Mouse (Mus musculus) heart, embryonic 14.5 days (tissue): ENCODE data around the gene Fto. TPM values are rescaled to one million over a fixed set of nuclear protein-coding genes. Genes with fewer than 3 reads are reported as not detected.

Experiments
- ATAC-seq: fragments of 200-750 bp; cut with Nextera tagmentation; 2 replicates; pipeline ENCODE4 v1.8.0; 2017; ENCODE audit warnings: low read depth, moderate TSS enrichment; ENCODE audit not compliant: insufficient number of reproducible peaks, insufficient read depth, low FRiP score
- H3K27ac ChIP-seq, 2 experiments: fragments of 200-500 bp in 1 of 2; fragments of 300-500 bp in 1 of 2; sonication (generic) in 1 of 2; replicated peaks in 1 of 2; 2 replicates each; pipeline ENCODE4 v1.5.1; 2012 to 2014; ENCODE audit warnings: low read depth in 2 of 2, low read length in 2 of 2, control low read depth in 1 of 2, mild to moderate bottlenecking in 1 of 2, mixed read lengths in 1 of 2; ENCODE audit not compliant: control insufficient read depth in 1 of 2, insufficient read depth in 1 of 2
- H3K27me3 ChIP-seq: fragments of 300-500 bp; sonication (generic); 2 replicates; pipeline ENCODE4 v1.6.1; 2014; ENCODE audit warnings: mild to moderate bottlenecking, low read length, control low read depth; ENCODE audit not compliant: control insufficient read depth, insufficient read depth
- H3K36me3 ChIP-seq: fragments of 300-500 bp; sonication (generic); 2 replicates; pipeline ENCODE4 v1.6.1; 2014; ENCODE audit warnings: mild to moderate bottlenecking, control low read depth, low read length, mixed read lengths; ENCODE audit not compliant: control insufficient read depth, insufficient read depth
- H3K4me1 ChIP-seq, 2 experiments: fragments of 200-500 bp in 1 of 2; fragments of 300-500 bp in 1 of 2; sonication (generic) in 1 of 2; 2 replicates each; pipeline ENCODE4 v1.6.1; 2012 to 2014; ENCODE audit warnings: low read length in 2 of 2, control low read depth in 1 of 2, mixed read lengths in 1 of 2; ENCODE audit not compliant: control insufficient read depth in 2 of 2, insufficient read depth in 2 of 2
- H3K4me2 ChIP-seq: fragments of 300-500 bp; sonication (generic); 2 replicates; pipeline ENCODE4 v1.6.1; 2014; ENCODE audit warnings: mild to moderate bottlenecking, low read length
- H3K4me3 ChIP-seq, 2 experiments: fragments of 200-500 bp in 1 of 2; fragments of 300-500 bp in 1 of 2; sonication (generic) in 1 of 2; 2 replicates each; pipeline ENCODE4 v1.5.1; 2012 to 2014; ENCODE audit warnings: low read length in 2 of 2, mild to moderate bottlenecking in 2 of 2, control low read depth in 1 of 2, low read depth in 1 of 2, moderate library complexity in 1 of 2; ENCODE audit not compliant: control insufficient read depth in 1 of 2, insufficient read depth in 1 of 2
- H3K9ac ChIP-seq: fragments of 300-500 bp; sonication (generic); 2 replicates; pipeline ENCODE4 v1.6.1; 2014; ENCODE audit warnings: mild to moderate bottlenecking, low read length
- H3K9me3 ChIP-seq: fragments of 300-500 bp; sonication (generic); 2 replicates; pipeline ENCODE4 v1.6.1; 2016; ENCODE audit warnings: low read length, control low read depth; ENCODE audit not compliant: control insufficient read depth
- WGBS: fragments of 180-500 bp; shearing (Covaris S2); extraction: QIAGEN DNeasy Blood & Tissue Kit; methylation state at CpG from one replicate; pipeline ENCODE4 v1.1.7; 2014; 5-methylcytosine and 5-hydroxymethylcytosine counted together
- polyA plus RNA-seq: library from polyadenylated mRNA; unstranded; fragments of >200 nt; fragmentation: Nextera tagmentation; extraction: Ambion mirVana; gene quantifications from 2 replicates; pipeline ENCODE4 v1.2.1, GENCODE M21; 2014

Gene Fto
- 71.5 and 76.3 TPM in 2 replicates for polyA plus RNA-seq

DNA sequence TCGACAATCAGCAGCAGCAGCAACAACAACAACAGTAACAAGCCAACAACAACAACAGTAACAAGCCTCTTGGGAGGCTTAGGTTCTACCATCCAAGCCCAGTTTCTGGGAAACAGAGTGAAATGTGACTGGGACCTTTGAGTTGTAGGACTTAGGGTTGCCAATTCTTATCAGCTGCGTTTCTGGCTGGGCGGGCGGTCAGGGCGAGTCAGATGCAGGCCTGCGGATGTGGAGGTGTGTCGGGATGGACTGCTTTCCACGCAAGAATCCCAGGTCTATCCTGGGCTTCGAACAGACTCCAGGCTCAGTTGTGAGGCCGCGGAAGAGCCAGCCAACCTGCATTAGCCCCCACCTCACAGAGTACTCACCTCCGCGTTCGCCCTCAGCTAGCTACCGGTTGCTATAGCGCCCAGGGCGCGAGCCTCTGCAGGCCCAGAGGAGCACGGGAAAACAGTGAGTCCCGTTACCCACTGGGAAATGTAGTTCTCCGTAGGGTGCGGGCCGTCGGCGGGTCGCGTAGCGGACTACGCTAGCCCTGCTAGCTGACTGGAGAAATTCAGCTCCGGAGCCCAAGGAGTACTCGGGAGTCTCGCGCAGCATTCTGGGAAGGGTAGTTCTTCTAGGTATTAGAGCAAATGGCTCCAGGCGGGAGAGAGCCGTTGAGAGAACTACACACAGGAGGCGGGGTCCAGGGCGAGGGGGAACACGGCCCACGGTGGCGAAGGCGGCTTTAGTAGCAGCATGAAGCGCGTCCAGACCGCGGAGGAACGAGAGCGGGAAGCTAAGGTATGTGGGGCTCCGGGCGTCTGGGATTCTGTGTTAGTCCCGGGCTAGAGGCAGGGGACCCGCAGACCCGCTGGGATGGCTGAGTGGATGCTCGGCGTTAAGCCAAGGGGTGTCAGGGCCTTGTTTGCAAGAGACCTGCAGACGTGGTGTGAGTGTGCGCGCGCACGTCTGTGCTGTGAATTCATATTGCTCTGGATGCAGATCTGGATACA is at the start of gene Fto, which contains the start of gene Rpgrip1l:
TSS of gene Fto (plus strand) at position 691 of the 998 bp plus-strand sequence.
TSS of gene Rpgrip1l (minus strand) at position 428 of the 998 bp plus-strand sequence.
- H3K27ac ChIP-seq: 0 out of 4 replicates have a peak within 1 kb of the TSS, but pooled peaks of 1 of the 2 experiments have one; percentile 63
- H3K36me3 ChIP-seq: peaks cover 16% of the 10 kb centered on the region
- H3K27me3 ChIP-seq: no peaks in the 10 kb centered on the region
- H3K9me3 ChIP-seq: no peaks in the 10 kb centered on the region
- ATAC-seq: peak; percentile 99
- H3K4me3 ChIP-seq: peak within 1 kb of the TSS; percentile 87 to 88
- H3K4me2 ChIP-seq: peak within 1 kb of the TSS; percentile 91
- H3K4me1 ChIP-seq: peaks cover 0 to 18% of the 10 kb centered on the region in 2 experiments; a peak in 2 of 4 replicates
- under 1% methylated on average over 59 of the region's 59 CpGs for WGBS
- peak within 1 kb of the TSS; percentile 92 for H3K9ac ChIP-seq

DNA sequence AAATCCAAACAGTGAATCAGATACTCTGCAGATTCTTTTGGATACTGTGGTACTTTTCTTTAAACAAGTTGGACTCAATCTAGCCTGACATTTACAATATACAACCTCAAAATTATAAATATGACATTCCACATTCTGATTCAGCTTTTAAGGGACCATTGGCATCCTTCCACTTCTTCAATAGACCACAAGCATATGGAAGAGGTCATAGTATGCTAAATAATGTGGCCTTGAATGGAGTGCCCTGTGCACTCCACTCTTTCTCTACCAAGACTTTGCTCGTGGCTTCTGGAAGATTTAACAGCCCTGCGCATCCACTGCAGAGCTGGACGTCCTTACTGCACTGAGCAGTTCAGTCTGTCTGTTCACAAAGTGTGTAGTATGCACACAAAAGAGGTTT is 49.4 kb upstream of the Fto start:
- no peak for ATAC-seq
- H3K36me3 ChIP-seq: no peaks in the 10 kb centered on the region
- H3K27me3 ChIP-seq: no peaks in the 10 kb centered on the region
- H3K9me3 ChIP-seq: no peaks in the 10 kb centered on the region
- H3K9ac ChIP-seq: no peak overlapping the region
- H3K27ac ChIP-seq: no peak overlapping the region
- no peak overlapping the region for H3K4me2 ChIP-seq
- H3K4me1 ChIP-seq: no peaks in the 10 kb centered on the region
- 77% methylated on average over 3 of the region's 3 CpGs for WGBS
- H3K4me3 ChIP-seq: no peak overlapping the region

DNA sequence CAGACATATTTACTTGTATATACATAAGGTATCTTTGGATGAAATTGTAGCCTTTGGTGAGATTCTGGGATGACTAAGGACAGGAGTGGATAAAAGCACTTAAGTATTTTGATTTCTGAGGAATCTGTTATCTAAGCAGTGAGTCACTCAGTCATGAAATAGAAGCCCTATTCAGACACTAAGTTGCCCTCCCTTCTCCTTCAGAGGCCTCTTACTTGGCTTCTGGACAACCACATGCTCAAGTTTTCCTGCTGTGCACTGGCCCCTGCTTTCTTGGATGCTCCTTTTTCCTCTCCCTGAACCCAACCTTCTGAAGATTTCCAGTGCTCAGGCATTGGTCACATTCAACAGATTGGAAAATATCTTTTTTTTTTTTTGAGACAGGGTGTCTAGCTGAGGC is 48.8 kb upstream of the Fto start:
- Histone ChIP-seq H3K36me3 (no peaks in the 10 kb centered on the region), H3K4me1 (no peaks in the 10 kb centered on the region), H3K9ac (no peak overlapping the region), H3K4me2 (no peak overlapping the region), H3K9me3 (no peaks in the 10 kb centered on the region), H3K27me3 (no peaks in the 10 kb centered on the region), H3K4me3 (no peak overlapping the region), H3K27ac (no peak overlapping the region)
- ATAC-seq: no peak

DNA sequence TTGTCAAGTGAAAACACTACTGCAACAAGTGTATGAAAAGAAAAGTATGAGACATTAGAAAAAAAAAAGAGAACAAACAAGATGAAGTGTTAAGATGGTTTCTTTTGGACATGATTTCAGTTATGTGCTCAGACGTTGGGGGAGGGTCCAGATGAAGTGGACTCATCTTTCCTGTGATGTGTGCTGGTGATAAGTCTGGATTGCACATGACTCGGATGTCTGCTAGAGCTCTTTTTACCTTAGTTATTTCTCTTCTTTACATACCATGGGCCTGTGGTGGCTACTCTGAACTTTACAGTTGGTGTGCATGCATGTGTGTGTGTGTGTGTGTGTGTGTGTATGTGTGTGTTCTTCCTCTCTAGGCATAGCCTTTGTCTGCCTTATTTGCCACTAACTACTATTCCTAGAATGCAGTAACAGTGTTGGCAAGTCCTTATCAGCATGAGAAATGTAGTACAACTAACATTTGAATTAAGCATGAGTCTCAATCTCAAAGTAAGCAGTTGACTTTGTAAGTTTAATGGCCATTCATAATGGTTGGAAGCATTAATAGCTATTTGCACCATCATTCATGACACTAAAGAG is 43.9 kb upstream of the Fto start:
- Histone ChIP-seq H3K9me3 (no peaks in the 10 kb centered on the region), H3K4me3 (no peak overlapping the region), H3K27ac (no peak overlapping the region), H3K4me1 (no peaks in the 10 kb centered on the region; a peak in 1 of 4 replicates), H3K9ac (no peak overlapping the region), H3K27me3 (no peaks in the 10 kb centered on the region), H3K4me2 (no peak overlapping the region), H3K36me3 (peaks cover 3% of the 10 kb centered on the region; the same call in 1 of the 2 replicates)
- WGBS: 68% methylated on average over 2 of the region's 2 CpGs
- no peak for ATAC-seq

DNA sequence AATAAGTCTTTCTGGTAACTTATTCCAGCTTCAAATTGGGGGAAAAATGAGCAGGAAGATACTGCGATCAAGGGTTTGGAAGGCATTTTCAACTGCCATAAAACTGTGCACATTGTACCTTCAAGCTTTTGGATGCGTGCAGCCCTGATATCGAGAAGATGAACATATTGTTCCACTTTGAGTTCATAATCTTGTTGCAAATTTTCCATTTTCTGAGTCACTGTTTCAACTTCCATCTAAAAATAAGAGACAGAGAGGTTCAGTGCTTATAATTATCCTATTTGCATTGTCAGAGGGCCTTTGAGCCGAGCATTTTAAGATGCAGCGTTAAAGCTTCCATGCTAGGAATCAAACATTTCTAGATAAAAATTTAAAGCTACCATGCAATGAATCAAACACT is 39.8 kb upstream of the Fto start:
- Histone ChIP-seq H3K4me1 (no peaks in the 10 kb centered on the region; a peak in 1 of 4 replicates), H3K4me3 (no peak overlapping the region), H3K36me3 (peaks cover 7% of the 10 kb centered on the region; the same call in 1 of the 2 replicates), H3K27ac (no peak overlapping the region), H3K4me2 (no peak overlapping the region), H3K9me3 (peaks cover 5% of the 10 kb centered on the region; the same call in 1 of the 2 replicates), H3K9ac (no peak overlapping the region), H3K27me3 (no peaks in the 10 kb centered on the region)
- 92% methylated on average over 5 of the region's 5 CpGs for WGBS
- no peak for ATAC-seq

DNA sequence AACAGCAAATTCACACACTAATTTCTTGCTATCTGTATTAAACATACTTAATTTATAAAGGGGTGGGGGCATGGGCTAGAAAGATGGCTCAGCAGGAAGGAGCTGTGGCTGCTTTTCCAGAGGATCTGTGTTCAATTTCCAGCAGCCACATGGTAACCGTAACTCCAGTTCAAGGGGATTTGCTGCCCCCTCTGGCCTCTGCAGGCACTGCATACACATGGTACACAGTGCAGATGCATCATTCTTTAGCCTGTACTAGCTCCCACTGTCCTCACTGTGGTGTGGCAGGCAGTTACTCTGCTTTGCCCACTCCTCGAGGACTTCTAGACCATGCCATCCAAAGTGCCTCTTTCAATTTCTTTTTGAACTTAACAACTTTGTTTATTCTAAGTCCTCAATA is 37.0 kb upstream of the Fto start:
- no peaks in the 10 kb centered on the region for H3K4me1 ChIP-seq
- peaks cover 5% of the 10 kb centered on the region; the same call in 1 of the 2 replicates for H3K9me3 ChIP-seq
- H3K27me3 ChIP-seq: no peaks in the 10 kb centered on the region
- H3K4me3 ChIP-seq: no peak overlapping the region
- H3K9ac ChIP-seq: no peak overlapping the region
- 92% methylated on average over 2 of the region's 2 CpGs for WGBS
- H3K27ac ChIP-seq: no peak overlapping the region
- no peak for ATAC-seq
- H3K36me3 ChIP-seq: peaks cover 7% of the 10 kb centered on the region; the same call in 1 of the 2 replicates
- H3K4me2 ChIP-seq: no peak overlapping the region

DNA sequence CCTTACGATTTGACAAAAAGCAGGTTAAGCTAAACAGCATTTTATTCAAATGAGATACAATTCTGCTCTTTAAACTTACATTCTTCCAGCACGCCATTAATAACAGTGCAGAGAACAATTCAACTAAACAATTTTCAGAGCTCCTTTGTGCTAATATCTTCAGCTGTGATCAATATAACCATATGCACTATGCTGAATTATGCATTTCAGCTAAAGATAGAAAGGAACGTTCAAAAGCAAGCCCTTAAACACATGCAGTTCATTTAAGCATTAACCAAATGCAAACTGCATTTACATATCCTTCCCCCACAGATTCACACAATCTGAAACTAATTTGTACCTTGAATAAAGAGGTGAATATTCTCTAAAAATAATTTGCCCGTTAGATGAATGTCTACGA is 35.3 kb upstream of the Fto start:
- WGBS: 80% methylated on average over 5 of the region's 5 CpGs
- H3K27ac ChIP-seq: no peak overlapping the region
- no peak for ATAC-seq

More for the DNA sequence above, 35.3 kb upstream of the Fto start:
- Histone ChIP-seq H3K27me3 (no peaks in the 10 kb centered on the region), H3K4me3 (no peak overlapping the region), H3K36me3 (peaks cover 5% of the 10 kb centered on the region; the same call in 1 of the 2 replicates), H3K9me3 (peaks cover 5% of the 10 kb centered on the region; the same call in 1 of the 2 replicates), H3K4me2 (no peak overlapping the region), H3K4me1 (0 out of 4 replicates have a peak, but pooled peaks cover 0 to 3% of the 10 kb centered on the region in 2 experiments), H3K9ac (no peak overlapping the region)
